Mouse (Mus musculus) thymus, postnatal 0 days (tissue): ENCODE results near the gene Fbxw7. TPM values are rescaled to one million over a fixed set of nuclear protein-coding genes. Genes with fewer than 3 reads are reported as not detected.

Experiments used
- DNase-seq: peaks from one replicate; pipeline ENCODE4 v3.0.0-alpha.2; 2015; ENCODE audit warnings: low spot score
- polyA plus RNA-seq: library from polyadenylated mRNA; unstranded; fragments of >200 nt; fragmentation: Nextera tagmentation; extraction: Ambion mirVana; gene quantifications from 2 replicates; pipeline ENCODE4 v1.2.1, GENCODE M21; 2015

Fbxw7 gene
- polyA plus RNA-seq, 1 experiment from 2014 or later: 18.2 TPM

GRCm38 (mm10) chr3:84949387-84949786, 134.3 kb downstream of the Fbxw7 start:
- no peak for DNase-seq

- no peak for DNase-seq
These were observed 136.6 kb downstream of the Fbxw7 start for GRCm38 (mm10) chr3:84951698-84952097.

GRCm38 (mm10) chr3:84952135-84952534, 137.1 kb downstream of the Fbxw7 start:
- DNase-seq: no peak

GRCm38 (mm10) chr3:84952585-84953187, 137.6 kb downstream of the Fbxw7 start:
- no peak for DNase-seq

- no peak for DNase-seq
These were observed 140.1 kb downstream of the Fbxw7 start for GRCm38 (mm10) chr3:84955011-84955775.

GRCm38 (mm10) chr3:84955857-84956256, 140.8 kb downstream of the Fbxw7 start:
- DNase-seq: no peak

GRCm38 (mm10) chr3:84965156-84965555, 150.1 kb downstream of the Fbxw7 start:
- no peak for DNase-seq

GRCm38 (mm10) chr3:84967364-84967763, 152.3 kb downstream of the Fbxw7 start:
- DNase-seq: no peak

- DNase-seq: no peak
These were observed 156.5 kb downstream of the Fbxw7 start for GRCm38 (mm10) chr3:84971561-84971960.

- no peak for DNase-seq
These were observed 157.8 kb downstream of the Fbxw7 start for GRCm38 (mm10) chr3:84972881-84973280.

GRCm38 (mm10) chr3:84974193-84974592, 159.1 kb downstream of the Fbxw7 start:
- DNase-seq: no peak

GRCm38 (mm10) chr3:84978676-84979075, 163.6 kb downstream of the Fbxw7 start:
- no peak for DNase-seq

- DNase-seq: no peak
These were observed 165.1 kb downstream of the Fbxw7 start for GRCm38 (mm10) chr3:84980158-84980557.

GRCm38 (mm10) chr3:84982688-84983087, 167.6 kb downstream of the Fbxw7 start:
- DNase-seq: no peak

GRCm38 (mm10) chr3:84985121-84985625, 170.1 kb downstream of the Fbxw7 start:
- no peak for DNase-seq

- no peak for DNase-seq
These were observed 173.8 kb downstream of the Fbxw7 start for GRCm38 (mm10) chr3:84988880-84989279.

GRCm38 (mm10) chr3:85005257-85005656, 190.2 kb downstream of the Fbxw7 start:
- DNase-seq: no peak

GRCm38 (mm10) chr3:85012889-85013288, 197.8 kb downstream of the Fbxw7 start:
- no peak for DNase-seq

GRCm38 (mm10) chr3:85015667-85016066, 200.6 kb downstream of the Fbxw7 start:
- no peak for DNase-seq

- no peak for DNase-seq
These were observed 205.1 kb downstream of the Fbxw7 start for GRCm38 (mm10) chr3:85020137-85020536.

GRCm38 (mm10) chr3:85021816-85022215, 206.7 kb downstream of the Fbxw7 start:
- no peak for DNase-seq

- DNase-seq: no peak
These were observed 207.7 kb downstream of the Fbxw7 start for GRCm38 (mm10) chr3:85022800-85023199.

GRCm38 (mm10) chr3:85024237-85024636, 209.2 kb downstream of the Fbxw7 start:
- DNase-seq: no peak
